Mouse (Mus musculus): ENCODE data around the gene Pank3.
"Not testable (repeated sequence)": the region's sequence is repeated elsewhere in the genome, so short reads cannot be mapped to it uniquely, and the experiment has no call there.

Gene Pank3

GRCm38 (mm10) chr11:35776452-35776851 lies 7.2 kb downstream of the Pank3 start:
- no peak for DNase-seq (ENCODE audit: low spot score in 2 of 2)

DNA sequence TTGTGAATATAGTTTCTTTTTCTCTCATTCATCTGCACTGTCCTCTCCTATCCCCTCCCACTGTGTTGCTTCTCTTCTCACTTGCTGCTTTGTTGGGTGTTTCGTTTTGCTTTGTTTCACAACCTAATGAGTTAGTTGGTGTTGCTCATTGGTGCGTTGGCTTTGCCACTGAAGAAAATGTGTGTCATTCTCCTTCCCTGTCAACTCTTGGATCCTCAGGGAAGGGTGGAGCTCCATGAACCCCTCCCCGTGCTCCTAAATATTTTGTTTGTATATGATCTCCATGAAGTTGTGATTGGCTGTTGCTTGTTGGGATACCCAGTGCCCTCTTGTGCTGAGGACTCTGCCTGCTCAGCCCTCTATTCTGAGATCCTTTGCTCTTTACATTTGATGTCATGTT lies 11.1 kb downstream of the Pank3 start:
- no peak for DNase-seq (ENCODE audit: low spot score in 2 of 2)

DNA sequence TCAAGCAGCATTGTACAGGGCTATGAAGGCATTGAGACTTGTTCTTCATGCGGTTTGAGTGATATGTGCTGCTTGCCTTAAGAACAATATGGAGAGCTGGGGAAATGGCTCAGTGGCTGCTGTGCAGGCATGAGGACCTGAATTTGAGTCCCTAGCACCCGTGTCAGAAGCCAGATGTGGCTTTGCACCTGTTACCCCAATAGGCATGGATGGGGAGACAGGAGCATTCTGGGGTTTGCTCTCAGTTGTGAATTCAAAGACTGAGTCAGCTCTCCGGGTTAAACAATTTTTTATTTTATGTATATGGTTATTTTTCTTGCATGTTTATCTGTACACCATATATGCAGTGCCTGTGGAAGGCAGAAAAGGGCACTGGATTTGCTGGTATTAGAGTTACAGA lies 13.2 kb downstream of the Pank3 start:
- no peak for DNase-seq (ENCODE audit: low spot score in 2 of 2)

DNA sequence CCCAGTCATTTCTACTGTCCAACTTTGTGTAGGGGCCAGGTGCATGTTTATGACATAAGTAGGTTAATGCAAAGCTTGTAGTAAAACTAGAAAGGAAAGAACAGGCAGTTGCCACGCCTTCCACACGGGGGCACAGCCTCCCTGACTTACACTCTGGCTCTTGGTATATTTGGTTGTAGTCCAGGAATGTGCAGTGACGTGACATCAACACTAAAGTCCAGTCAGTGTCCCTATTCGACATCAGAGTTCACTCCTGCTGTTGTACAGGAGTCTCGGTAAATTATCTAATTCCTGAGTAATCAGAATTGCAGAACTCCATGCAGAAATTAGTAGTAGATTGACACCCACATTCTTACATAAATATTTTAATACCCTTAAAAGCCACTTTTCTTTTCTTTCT lies 13.8 kb downstream of the Pank3 start:
- no peak for DNase-seq (ENCODE audit: low spot score in 2 of 2)

DNA sequence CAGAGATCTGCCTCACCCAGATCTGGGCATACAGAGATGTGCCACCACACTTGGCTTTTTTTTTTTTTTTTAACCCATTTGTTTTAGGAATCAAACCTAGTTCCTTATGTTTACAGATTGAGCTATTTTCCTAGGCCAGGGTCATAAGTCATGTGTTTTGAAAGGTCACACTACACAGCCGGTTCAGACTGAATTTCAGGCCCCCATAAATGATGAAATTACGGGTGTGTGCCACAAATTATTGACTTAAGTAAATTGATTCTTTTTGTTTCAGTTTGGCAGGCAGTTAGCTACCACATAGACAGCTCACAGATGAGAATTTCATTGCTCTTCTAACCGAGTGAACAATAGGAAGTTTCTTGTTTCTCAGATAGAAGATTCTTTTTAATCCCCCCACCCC lies 14.7 kb downstream of the Pank3 start:
- no peak for DNase-seq (ENCODE audit: low spot score in 2 of 2)

DNA sequence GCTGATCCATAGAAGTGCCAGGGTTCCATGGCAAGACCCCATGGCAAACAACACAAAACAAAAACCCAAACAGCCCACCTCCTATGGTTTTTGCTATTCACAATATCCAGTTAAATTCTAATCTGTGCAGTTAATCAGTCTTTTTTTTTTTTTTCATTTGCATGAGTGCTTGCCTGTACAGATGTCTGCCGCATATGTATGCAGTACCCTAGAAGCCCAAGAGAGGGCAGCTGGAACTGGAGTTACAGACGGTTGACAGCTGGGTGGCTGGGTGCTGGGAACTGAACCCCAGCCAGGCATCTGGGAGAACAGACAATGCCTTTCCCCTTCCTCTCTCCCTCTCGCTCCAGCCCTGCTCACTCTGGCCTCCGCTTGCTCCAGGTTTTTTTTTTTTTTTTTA lies 15.3 kb downstream of the Pank3 start:
- DNase-seq (ENCODE audit: low spot score in 2 of 2): no peak

DNA sequence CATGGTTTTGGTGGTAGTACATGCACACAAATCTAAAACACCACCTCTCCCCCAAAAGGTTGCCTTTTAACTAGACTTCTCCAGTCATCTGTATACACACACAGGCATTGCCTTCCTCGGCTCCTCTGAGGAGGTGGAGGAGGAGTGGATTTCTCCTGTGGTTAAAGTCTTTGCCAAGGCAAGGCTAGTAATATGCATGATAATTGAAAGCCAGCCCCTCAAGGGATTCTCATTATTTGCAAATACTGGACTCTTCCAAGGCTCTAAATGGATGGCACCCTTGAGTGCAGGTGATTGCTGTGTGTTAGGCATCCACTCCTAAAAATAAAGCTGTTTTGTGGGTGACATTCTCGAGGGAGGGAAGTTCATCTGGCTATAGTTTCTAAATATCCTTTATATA lies 19.2 kb downstream of the Pank3 start:
- no peak for DNase-seq (ENCODE audit: low spot score in 2 of 2)

DNA sequence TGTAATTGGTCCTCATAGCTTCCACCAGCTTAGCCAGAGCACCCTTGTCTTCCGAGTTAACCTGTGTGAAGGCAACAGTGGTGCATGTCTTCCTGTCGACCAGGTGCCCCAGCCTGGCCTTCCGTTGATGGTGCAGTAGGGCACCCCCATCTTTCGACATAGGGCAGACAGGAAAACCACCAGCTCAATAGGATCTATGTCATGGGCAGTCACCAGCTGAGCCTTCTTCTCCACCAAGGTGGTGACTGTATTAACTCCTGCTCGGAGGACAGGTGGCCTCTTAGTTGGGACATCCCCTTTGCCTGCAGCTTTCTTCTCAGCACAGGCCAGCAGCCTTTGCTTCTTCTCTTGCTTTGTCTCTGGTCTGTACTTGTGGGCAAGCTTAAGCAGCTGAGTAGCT lies 23.5 kb downstream of the Pank3 start:
- DNase-seq (ENCODE audit: low spot score in 2 of 2): not testable (repeated sequence)

- DNase-seq (ENCODE audit: low spot score in 2 of 2): no peak
Observed at GRCm38 (mm10) chr11:35797751-35798494, 28.6 kb downstream of the Pank3 start.

- DNase-seq (ENCODE audit: low spot score in 2 of 2): peak in 1 of 2 experiments; percentile 12
Observed at GRCm38 (mm10) chr11:35798495-35798820, 29.2 kb downstream of the Pank3 start.

DNA sequence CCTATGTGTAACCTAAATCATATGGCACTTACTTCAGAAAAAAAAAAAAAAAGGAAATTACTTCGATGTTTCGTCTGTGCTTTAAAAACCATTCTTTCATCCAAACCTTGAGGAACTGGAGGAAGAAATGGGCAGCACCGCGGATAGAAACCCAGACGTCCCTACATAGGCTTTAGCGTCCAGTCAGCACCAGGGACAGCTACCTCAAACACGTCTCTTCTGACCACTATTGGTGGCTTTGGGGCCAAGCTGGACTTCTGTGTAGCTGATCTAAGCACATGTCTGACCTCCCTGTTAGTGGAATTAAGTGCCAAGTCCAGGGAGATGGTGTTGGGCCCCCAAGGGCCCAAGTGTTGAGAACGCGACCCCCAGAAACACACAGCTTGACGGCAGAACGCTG lies 29.6 kb downstream of the Pank3 start, which contains the start of gene Fbll1:
TSS of gene Fbll1 (minus strand) at position 11 of the 400 bp plus-strand sequence.
- no peak for DNase-seq (ENCODE audit: low spot score in 2 of 2)

GRCm38 (mm10) chr11:35801332-35801731 lies 32.0 kb downstream of the Pank3 start:
- DNase-seq (ENCODE audit: low spot score in 2 of 2): no peak

DNA sequence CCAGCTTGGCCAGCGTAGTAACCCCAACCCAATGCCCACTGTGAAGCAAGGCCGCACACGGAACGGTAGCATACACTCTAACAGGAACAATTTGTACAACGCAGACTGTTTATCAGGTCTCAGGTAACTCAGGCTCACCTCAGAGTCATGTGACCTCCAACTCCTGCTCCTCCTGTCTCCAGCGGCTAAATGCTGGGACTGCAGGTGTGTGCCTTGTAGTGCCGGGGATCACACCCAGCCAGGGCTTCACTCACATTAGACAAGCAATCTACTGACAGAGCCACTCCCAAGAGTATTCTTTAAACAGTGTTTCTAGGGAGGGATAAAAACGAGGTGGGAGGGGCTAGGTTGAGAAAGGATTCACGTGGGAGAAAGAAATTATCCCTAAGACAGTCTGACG lies 42.2 kb downstream of the Pank3 start:
- DNase-seq (ENCODE audit: low spot score in 2 of 2): no peak

DNA sequence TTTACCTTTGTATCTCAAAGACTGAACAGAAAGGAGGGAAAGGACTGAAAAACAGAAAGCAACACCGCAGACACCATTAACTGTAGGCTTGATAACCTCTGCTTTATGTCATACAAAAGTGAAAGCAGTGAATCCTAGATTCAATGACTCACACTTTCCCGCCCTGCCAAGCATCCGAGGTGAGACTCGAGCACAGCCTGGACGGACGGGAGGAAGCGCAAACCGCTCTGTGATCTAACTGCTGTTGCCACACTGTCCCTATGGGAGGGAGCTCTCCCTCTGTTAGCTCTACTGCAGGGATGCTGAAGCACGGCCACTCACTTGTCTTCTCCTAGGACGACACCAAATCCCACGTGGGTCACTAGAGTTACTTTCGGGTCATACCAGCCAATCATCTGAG lies 47.0 kb downstream of the Pank3 start:
- DNase-seq (ENCODE audit: low spot score in 2 of 2): no peak

DNA sequence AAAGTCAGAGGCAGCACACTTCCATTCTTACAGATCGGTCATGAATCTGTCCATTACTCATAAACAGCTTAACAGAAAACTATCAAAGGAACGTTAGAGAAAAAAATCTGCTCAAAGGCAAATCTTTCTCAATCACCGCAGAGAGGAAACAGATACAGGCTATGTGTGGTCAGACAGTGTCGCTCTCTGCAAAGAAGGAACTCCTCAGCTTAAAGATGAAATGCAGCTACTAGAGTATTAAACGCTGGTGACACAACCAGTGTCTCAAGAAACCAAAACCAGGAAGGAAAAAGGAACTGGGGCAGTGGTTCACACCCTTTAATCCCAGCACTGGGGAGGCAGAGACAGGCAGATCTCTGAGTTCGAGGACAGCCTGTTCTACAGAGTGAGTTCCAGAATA lies 58.4 kb downstream of the Pank3 start:
- no peak for DNase-seq (ENCODE audit: low spot score in 2 of 2)

GRCm38 (mm10) chr11:35832139-35832538 lies 62.9 kb downstream of the Pank3 start:
- DNase-seq (ENCODE audit: low spot score in 2 of 2): no peak

DNA sequence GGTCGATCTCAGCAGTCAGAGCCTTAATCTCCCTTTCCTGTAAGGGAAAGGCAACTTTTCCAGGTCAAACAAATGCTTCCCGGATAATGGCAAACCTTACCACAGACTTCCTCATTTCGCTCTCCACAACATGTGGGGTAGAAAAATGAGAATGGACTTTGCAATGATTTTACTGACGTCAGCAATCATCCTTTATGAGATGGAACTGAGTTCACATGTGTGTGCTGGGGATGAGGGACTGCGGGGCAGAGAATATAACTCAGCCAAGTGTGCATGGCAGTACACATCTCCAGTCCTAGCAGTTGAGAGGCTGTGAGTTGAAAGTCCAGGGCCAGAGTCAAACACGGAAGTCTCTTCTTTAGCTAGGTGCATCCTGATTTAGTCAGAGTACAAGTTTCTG lies 64.0 kb downstream of the Pank3 start:
- DNase-seq (ENCODE audit: low spot score in 2 of 2): no peak

DNA sequence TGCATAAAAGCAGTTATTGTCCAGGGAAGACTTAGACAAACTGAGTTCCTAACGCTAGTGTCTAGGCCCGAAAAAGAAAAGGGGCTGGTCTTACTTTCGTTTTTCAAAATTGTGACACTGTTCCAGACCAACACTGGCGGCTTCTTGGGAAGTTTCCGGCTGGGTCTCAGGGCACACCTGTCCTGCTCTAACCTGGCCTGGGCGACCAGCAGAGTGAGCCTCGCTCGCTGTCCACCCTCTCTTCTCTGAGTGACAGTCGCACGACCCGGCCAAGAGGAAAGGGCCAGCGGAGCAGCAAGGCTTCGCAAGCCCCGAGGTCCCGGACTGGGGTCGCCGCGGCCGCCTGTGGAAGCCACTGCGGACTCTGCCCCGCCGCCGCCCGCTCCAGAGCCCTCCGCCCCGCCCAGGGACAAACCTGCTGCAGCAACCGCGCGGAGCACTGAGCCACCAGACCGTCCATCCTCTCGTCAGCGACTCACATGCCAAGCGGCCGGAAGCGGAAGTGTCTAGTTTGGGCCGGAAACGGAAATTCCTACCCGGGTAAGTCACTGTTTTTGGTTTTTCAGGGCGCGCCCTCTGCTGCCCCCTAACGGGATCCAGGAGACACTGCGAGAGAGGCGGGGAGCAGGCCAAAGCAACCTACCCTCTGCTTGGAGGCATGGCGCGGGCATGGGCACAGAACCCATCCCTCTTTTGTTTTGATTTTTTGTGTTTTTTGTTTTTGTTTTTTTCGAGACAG lies 64.9 kb downstream of the Pank3 start, which contains the start of gene Rars:
TSS of gene Rars (minus strand) at position 485 of the 739 bp plus-strand sequence.
- DNase-seq (ENCODE audit: low spot score in 2 of 2): peak; percentile 86 to 94

GRCm38 (mm10) chr11:35837156-35838126 lies 68.2 kb downstream of the Pank3 start:
- DNase-seq (ENCODE audit: low spot score in 2 of 2): no peak

- peak; percentile 56 to 63 for DNase-seq (ENCODE audit: low spot score in 2 of 2)
Observed at GRCm38 (mm10) chr11:35838345-35839338, 69.4 kb downstream of the Pank3 start.

- DNase-seq (ENCODE audit: low spot score in 2 of 2): no peak
Observed at GRCm38 (mm10) chr11:35840282-35840681, 71.0 kb downstream of the Pank3 start.

Data from thymus, postnatal 10 days (tissue).